Mouse (Mus musculus): ENCODE measurements at regions not wholly inside any gene's neighbourhood (a gene's known extent, or its start where the extent isn't known, plus 50 kb on each side); places are given as distances from the start of the nearest gene placed in this dataset.

- no peak for ATAC-seq (ENCODE audit: insufficient number of reproducible peaks, insufficient read depth, low FRiP score, low read depth)
- Histone ChIP-seq H3K4me1 (ENCODE audit: control insufficient read depth, insufficient read depth, low read length) (no peaks in the 10 kb centered on the region), H3K9ac (replicated peaks; ENCODE audit: low read depth, low read length) (no peak overlapping the region), H3K4me2 (replicated peaks; ENCODE audit: low read depth, low read length) (no peak overlapping the region), H3K9me3 (ENCODE audit: control insufficient read depth, low read depth, low read length) (no peaks in the 10 kb centered on the region), H3K4me3 (ENCODE audit: low read depth, low read length) (no peak overlapping the region), H3K27me3 (ENCODE audit: control insufficient read depth, insufficient read depth, low read length) (no peaks in the 10 kb centered on the region), H3K36me3 (ENCODE audit: control insufficient read depth, insufficient read depth, low read length) (no peaks in the 10 kb centered on the region), H3K27ac (ENCODE audit: low read length) (no peak overlapping the region)
- WGBS, result 23% methylated on average over 5 of the region's 5 CpGs
Measured at GRCm38 (mm10) chr3:119933049-119933511, 148.8 kb upstream of the Ptbp2 start.

GRCm38 (mm10) chr3:119928281-119928680 lies 144.0 kb upstream of the Ptbp2 start:
- no peak overlapping the region for H3K4me2 ChIP-seq (replicated peaks; ENCODE audit: low read depth, low read length)
- H3K9me3 ChIP-seq (ENCODE audit: control insufficient read depth, low read depth, low read length), result no peaks in the 10 kb centered on the region
- WGBS, result 53% methylated on average over 2 of the region's 2 CpGs
- no peak overlapping the region for H3K27ac ChIP-seq (ENCODE audit: low read length)
- H3K9ac ChIP-seq (replicated peaks; ENCODE audit: low read depth, low read length), result no peak overlapping the region
- no peak overlapping the region for H3K4me3 ChIP-seq (ENCODE audit: low read depth, low read length)
- no peak for ATAC-seq (ENCODE audit: insufficient number of reproducible peaks, insufficient read depth, low FRiP score, low read depth)
- no peaks in the 10 kb centered on the region for H3K27me3 ChIP-seq (ENCODE audit: control insufficient read depth, insufficient read depth, low read length)
- no peaks in the 10 kb centered on the region for H3K4me1 ChIP-seq (ENCODE audit: control insufficient read depth, insufficient read depth, low read length)
- H3K36me3 ChIP-seq (ENCODE audit: control insufficient read depth, insufficient read depth, low read length), result no peaks in the 10 kb centered on the region

GRCm38 (mm10) chr3:119919501-119920141 lies 135.4 kb upstream of the Ptbp2 start:
- no peaks in the 10 kb centered on the region for H3K27me3 ChIP-seq (ENCODE audit: control insufficient read depth, insufficient read depth, low read length)
- no peak overlapping the region for H3K4me3 ChIP-seq (ENCODE audit: low read depth, low read length)
- H3K27ac ChIP-seq (ENCODE audit: low read length), result no peak overlapping the region
- H3K4me2 ChIP-seq (replicated peaks; ENCODE audit: low read depth, low read length), result no peak overlapping the region
- H3K36me3 ChIP-seq (ENCODE audit: control insufficient read depth, insufficient read depth, low read length), result no peaks in the 10 kb centered on the region
- no peak overlapping the region for H3K9ac ChIP-seq (replicated peaks; ENCODE audit: low read depth, low read length)
- H3K4me1 ChIP-seq (ENCODE audit: control insufficient read depth, insufficient read depth, low read length), result no peaks in the 10 kb centered on the region
- ATAC-seq (ENCODE audit: insufficient number of reproducible peaks, insufficient read depth, low FRiP score, low read depth), result no peak
- no peaks in the 10 kb centered on the region for H3K9me3 ChIP-seq (ENCODE audit: control insufficient read depth, low read depth, low read length)
- 85% methylated on average over 4 of the region's 4 CpGs for WGBS

- Histone ChIP-seq H3K4me2 (replicated peaks; ENCODE audit: low read depth, low read length) (no peak overlapping the region), H3K4me1 (ENCODE audit: control insufficient read depth, insufficient read depth, low read length) (no peaks in the 10 kb centered on the region), H3K27me3 (ENCODE audit: control insufficient read depth, insufficient read depth, low read length) (no peaks in the 10 kb centered on the region), H3K4me3 (ENCODE audit: low read depth, low read length) (no peak overlapping the region), H3K9me3 (ENCODE audit: control insufficient read depth, low read depth, low read length) (no peaks in the 10 kb centered on the region), H3K9ac (replicated peaks; ENCODE audit: low read depth, low read length) (no peak overlapping the region), H3K36me3 (ENCODE audit: control insufficient read depth, insufficient read depth, low read length) (no peaks in the 10 kb centered on the region), H3K27ac (ENCODE audit: low read length) (no peak overlapping the region)
- 62% methylated on average over 4 of the region's 4 CpGs for WGBS
- ATAC-seq (ENCODE audit: insufficient number of reproducible peaks, insufficient read depth, low FRiP score, low read depth), result no peak
Measured at GRCm38 (mm10) chr3:119915984-119916865, 132.0 kb upstream of the Ptbp2 start.

GRCm38 (mm10) chr3:119911532-119911931 lies 127.3 kb upstream of the Ptbp2 start:
- Histone ChIP-seq H3K4me3 (ENCODE audit: low read depth, low read length) (no peak overlapping the region), H3K27me3 (ENCODE audit: control insufficient read depth, insufficient read depth, low read length) (no peaks in the 10 kb centered on the region), H3K9me3 (ENCODE audit: control insufficient read depth, low read depth, low read length) (no peaks in the 10 kb centered on the region), H3K27ac (ENCODE audit: low read length) (no peak overlapping the region), H3K36me3 (ENCODE audit: control insufficient read depth, insufficient read depth, low read length) (no peaks in the 10 kb centered on the region), H3K9ac (replicated peaks; ENCODE audit: low read depth, low read length) (no peak overlapping the region), H3K4me2 (replicated peaks; ENCODE audit: low read depth, low read length) (no peak overlapping the region), H3K4me1 (ENCODE audit: control insufficient read depth, insufficient read depth, low read length) (no peaks in the 10 kb centered on the region)
- ATAC-seq (ENCODE audit: insufficient number of reproducible peaks, insufficient read depth, low FRiP score, low read depth), result no peak
- 60% methylated on average over 8 of the region's 8 CpGs for WGBS

- H3K9me3 ChIP-seq (ENCODE audit: control insufficient read depth, low read depth, low read length), result no peaks in the 10 kb centered on the region
- no peaks in the 10 kb centered on the region for H3K36me3 ChIP-seq (ENCODE audit: control insufficient read depth, insufficient read depth, low read length)
- no peak overlapping the region for H3K4me3 ChIP-seq (ENCODE audit: low read depth, low read length)
- no peak overlapping the region for H3K4me2 ChIP-seq (replicated peaks; ENCODE audit: low read depth, low read length)
- ATAC-seq (ENCODE audit: insufficient number of reproducible peaks, insufficient read depth, low FRiP score, low read depth), result no peak
- 67% methylated on average over 3 of the region's 3 CpGs for WGBS
- H3K27me3 ChIP-seq (ENCODE audit: control insufficient read depth, insufficient read depth, low read length), result no peaks in the 10 kb centered on the region
- no peak overlapping the region for H3K27ac ChIP-seq (ENCODE audit: low read length)
- H3K9ac ChIP-seq (replicated peaks; ENCODE audit: low read depth, low read length), result no peak overlapping the region
- no peaks in the 10 kb centered on the region for H3K4me1 ChIP-seq (ENCODE audit: control insufficient read depth, insufficient read depth, low read length)
Measured at GRCm38 (mm10) chr3:119904244-119904643, 120.0 kb upstream of the Ptbp2 start.

- 92% methylated on average over 3 of the region's 3 CpGs for WGBS
Measured at GRCm38 (mm10) chr3:119895141-119895540, 110.9 kb upstream of the Ptbp2 start.

GRCm38 (mm10) chr3:119894035-119894434 lies 109.8 kb upstream of the Ptbp2 start:
- WGBS, result 42% methylated on average over 10 of the region's 10 CpGs
- 0 out of 2 replicates have a peak, but pooled peaks cover 3% of the 10 kb centered on the region for H3K4me1 ChIP-seq (ENCODE audit: control insufficient read depth, insufficient read depth, low read length)
- no peak for ATAC-seq (ENCODE audit: insufficient number of reproducible peaks, insufficient read depth, low FRiP score, low read depth)

More at GRCm38 (mm10) chr3:119895141-119895540, 110.9 kb upstream of the Ptbp2 start:
- Histone ChIP-seq H3K4me3 (ENCODE audit: low read depth, low read length) (no peak overlapping the region), H3K4me1 (ENCODE audit: control insufficient read depth, insufficient read depth, low read length) (0 out of 2 replicates have a peak, but pooled peaks cover 3% of the 10 kb centered on the region), H3K9me3 (ENCODE audit: control insufficient read depth, low read depth, low read length) (no peaks in the 10 kb centered on the region), H3K36me3 (ENCODE audit: control insufficient read depth, insufficient read depth, low read length) (no peaks in the 10 kb centered on the region), H3K27ac (ENCODE audit: low read length) (no peak overlapping the region), H3K9ac (replicated peaks; ENCODE audit: low read depth, low read length) (no peak overlapping the region), H3K4me2 (replicated peaks; ENCODE audit: low read depth, low read length) (no peak overlapping the region), H3K27me3 (ENCODE audit: control insufficient read depth, insufficient read depth, low read length) (no peaks in the 10 kb centered on the region)
- ATAC-seq (ENCODE audit: insufficient number of reproducible peaks, insufficient read depth, low FRiP score, low read depth), result no peak

More at GRCm38 (mm10) chr3:119894035-119894434, 109.8 kb upstream of the Ptbp2 start:
- Histone ChIP-seq H3K27ac (ENCODE audit: low read length) (no peak overlapping the region), H3K36me3 (ENCODE audit: control insufficient read depth, insufficient read depth, low read length) (no peaks in the 10 kb centered on the region), H3K27me3 (ENCODE audit: control insufficient read depth, insufficient read depth, low read length) (no peaks in the 10 kb centered on the region), H3K4me3 (ENCODE audit: low read depth, low read length) (0 out of 2 replicates have a peak overlapping the region, but pooled peaks have one; percentile 17), H3K9ac (replicated peaks; ENCODE audit: low read depth, low read length) (no peak overlapping the region), H3K4me2 (replicated peaks; ENCODE audit: low read depth, low read length) (peak overlapping the region; percentile 41; the same call in 1 of the 2 replicates), H3K9me3 (ENCODE audit: control insufficient read depth, low read depth, low read length) (no peaks in the 10 kb centered on the region)
